Mouse (Mus musculus) heart, postnatal 4 days (tissue): ENCODE data around the gene Gm128. TPM values are rescaled to one million over a fixed set of nuclear protein-coding genes. Genes with fewer than 3 reads are reported as not detected.

Experiments
- DNase-seq: peaks from one replicate; pipeline ENCODE4 v3.0.0; 2021
- total RNA-seq, 2 experiments: library from RNA; stranded (reverse); gene quantifications; 2 replicates each; pipeline ENCODE4 v1.2.3; 2021

The Gm128 gene
- total RNA-seq, 2 experiments from 2014 or later, result 0.14 TPM; not detected in 1

GRCm38 (mm10) chr3:95194721-95195135 lies 46.7 kb downstream of the Gm128 start:
- no peak for DNase-seq

Other genes starting within 250 kb of the Gm128 start
- 10 to 100 TPM; 30.7 to 33.4 TPM for gene Zfp687, start 226.2 kb downstream of the Gm128 start, total RNA-seq
- 100 to 1,000 TPM; 145 to 147 TPM for gene Psmd4, start 199.0 kb downstream of the Gm128 start, total RNA-seq
- 10 to 100 TPM; 30.9 to 33.7 TPM for gene Pip5k1a, start 134.7 kb downstream of the Gm128 start, total RNA-seq
- gene Vps72, start 130.6 kb downstream of the Gm128 start, total RNA-seq, result 10 to 100 TPM; 48.4 to 51.8 TPM
- gene Tmod4, start 117.1 kb downstream of the Gm128 start, total RNA-seq, result 1 to 10 TPM; 3.2 to 3.4 TPM
- 10 to 100 TPM; 33.9 to 34.2 TPM for gene Scnm1, start 107.6 kb downstream of the Gm128 start, total RNA-seq
- 1 to 10 TPM; 5.3 to 6.0 TPM for gene Lysmd1, start 107.5 kb downstream of the Gm128 start, total RNA-seq
- gene Tnfaip8l2, start 99.2 kb downstream of the Gm128 start, total RNA-seq, result 1 to 10 TPM in 1 of 2 experiments, under 1 TPM in 1; 0.54 to 1.2 TPM
- gene Sema6c, start 81.1 kb downstream of the Gm128 start, total RNA-seq, result 1 to 10 TPM; 7.5 to 8.1 TPM
- gene Gabpb2, start 23.7 kb downstream of the Gm128 start, total RNA-seq, result 10 to 100 TPM; 16.1 to 16.2 TPM
- 10 to 100 TPM; 45.2 to 45.9 TPM for gene Cdc42se1, start 12.9 kb downstream of the Gm128 start, total RNA-seq
- 1 to 10 TPM; 7.4 to 8.1 TPM for gene Mllt11, start 9.4 kb downstream of the Gm128 start, total RNA-seq
- gene Bnipl, start 9.6 kb upstream of the Gm128 start, total RNA-seq, result not detected
- gene Mindy1, start 39.7 kb upstream of the Gm128 start, total RNA-seq, result 10 to 100 TPM; 23.1 to 28.0 TPM
- 10 to 100 TPM; 33.2 to 36.3 TPM for gene Prune1, start 40.5 kb upstream of the Gm128 start, total RNA-seq
- under 1 TPM; 0.14 to 0.24 TPM for gene Anxa9, start 65.6 kb upstream of the Gm128 start, total RNA-seq
- 10 to 100 TPM; 67.2 to 69.6 TPM for gene Cers2, start 73.2 kb upstream of the Gm128 start, total RNA-seq
- 10 to 100 TPM; 18.3 to 19.2 TPM for gene Setdb1, start 115.6 kb upstream of the Gm128 start, total RNA-seq
- not detected for gene 4930558C23Rik, start 161.2 kb upstream of the Gm128 start, total RNA-seq
- gene Arnt, start 192.8 kb upstream of the Gm128 start, total RNA-seq, result 10 to 100 TPM; 55.9 to 57.4 TPM